Mouse (Mus musculus): ENCODE data around the gene U2af1l4.

Gene U2af1l4

DNA sequence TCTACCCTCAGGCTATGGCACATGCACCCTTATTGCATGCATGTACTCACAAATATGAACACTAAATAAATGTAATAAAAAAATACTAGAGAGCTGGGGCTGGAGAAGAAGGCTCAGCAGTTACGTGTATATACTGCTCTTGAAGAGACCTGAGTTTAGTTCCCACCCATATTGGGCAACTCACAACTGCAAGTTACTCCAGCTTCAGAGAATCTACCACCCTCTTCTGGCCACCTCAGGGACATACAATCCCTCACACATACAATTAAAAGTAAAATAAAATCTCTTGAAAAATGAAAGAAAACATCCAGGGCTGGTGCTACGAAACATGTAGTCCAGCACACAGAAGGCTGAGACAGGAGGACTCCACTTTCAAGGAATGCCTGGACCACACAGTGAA, 51.4 kb downstream of the U2af1l4 start:
- DNase-seq, result no peak
